Mouse (Mus musculus) kidney, embryonic 16.5 days (tissue): ENCODE measurements around the gene Gas7. TPM values are rescaled to one million over a fixed set of nuclear protein-coding genes. Genes with fewer than 3 reads are reported as not detected.

Source experiments
- ATAC-seq: fragments of 200-750 bp; cut with Nextera tagmentation; 2 replicates; pipeline ENCODE4 v1.8.0; 2017; ENCODE audit warnings: moderate TSS enrichment; ENCODE audit not compliant: low FRiP score, low TSS enrichment
- H3K27ac ChIP-seq: fragments of 300-500 bp; sonication (generic); 2 replicates; pipeline ENCODE4 v1.5.1; 2014; ENCODE audit warnings: low read length
- H3K27me3 ChIP-seq: fragments of 300-500 bp; sonication (generic); 2 replicates; pipeline ENCODE4 v1.6.1; 2014; ENCODE audit warnings: low read length, control low read depth, mixed read lengths; ENCODE audit not compliant: insufficient read depth
- H3K36me3 ChIP-seq: fragments of 300-500 bp; sonication (generic); 2 replicates; pipeline ENCODE4 v1.6.1; 2014; ENCODE audit warnings: low read length, control low read depth, mixed read lengths; ENCODE audit not compliant: insufficient read depth
- H3K4me1 ChIP-seq: fragments of 300-500 bp; sonication (generic); 2 replicates; pipeline ENCODE4 v1.6.1; 2014; ENCODE audit warnings: low read length, control low read depth, mixed read lengths; ENCODE audit not compliant: insufficient read depth
- H3K4me2 ChIP-seq: fragments of 300-500 bp; sonication (generic); replicated peaks from 2 replicates; pipeline ENCODE4 v1.6.1; 2014; ENCODE audit warnings: low read depth, low read length
- H3K4me3 ChIP-seq: fragments of 300-500 bp; sonication (generic); 2 replicates; pipeline ENCODE4 v1.5.1; 2014; ENCODE audit warnings: mild to moderate bottlenecking, low read length
- H3K9ac ChIP-seq: fragments of 300-500 bp; sonication (generic); replicated peaks from 2 replicates; pipeline ENCODE4 v1.6.1; 2014; ENCODE audit warnings: low read length
- H3K9me3 ChIP-seq: fragments of 300-500 bp; sonication (generic); 2 replicates; pipeline ENCODE4 v1.6.1; 2016; ENCODE audit warnings: low read length, control low read depth
- WGBS: fragments of 180-500 bp; shearing (Covaris S2); extraction: QIAGEN DNeasy Blood & Tissue Kit; methylation state at CpG from one replicate; pipeline ENCODE4 v1.1.7; 2014; 5-methylcytosine and 5-hydroxymethylcytosine counted together
- polyA plus RNA-seq: library from polyadenylated mRNA; unstranded; fragments of >200 nt; fragmentation: Nextera tagmentation; extraction: Ambion mirVana; gene quantifications from 2 replicates; pipeline ENCODE4 v1.2.1, GENCODE M21; 2015

Gene Gas7
- polyA plus RNA-seq, 1 experiment from 2014 or later: 12.3 TPM

- no peak overlapping the region for H3K4me2 ChIP-seq
- no peak for ATAC-seq
- H3K9me3 ChIP-seq: no peaks in the 10 kb centered on the region
- H3K36me3 ChIP-seq: no peaks in the 10 kb centered on the region
- no peaks in the 10 kb centered on the region for H3K27me3 ChIP-seq
- H3K4me3 ChIP-seq: no peak overlapping the region
- H3K9ac ChIP-seq: no peak overlapping the region
- no peak overlapping the region for H3K27ac ChIP-seq
- no peaks in the 10 kb centered on the region for H3K4me1 ChIP-seq
- WGBS: 71% methylated on average over 14 of the region's 14 CpGs
These were observed 10.0 kb upstream of the Gas7 start for GRCm38 (mm10) chr11:67445058-67445825.

- H3K27me3 ChIP-seq: no peaks in the 10 kb centered on the region
- no peak for ATAC-seq
- H3K36me3 ChIP-seq: no peaks in the 10 kb centered on the region
- peaks cover 9% of the 10 kb centered on the region for H3K4me1 ChIP-seq
- H3K27ac ChIP-seq: no peak overlapping the region
- no peak overlapping the region for H3K9ac ChIP-seq
- WGBS: 86% methylated on average over 5 of the region's 5 CpGs
- no peaks in the 10 kb centered on the region for H3K9me3 ChIP-seq
- H3K4me2 ChIP-seq: no peak overlapping the region
- no peak overlapping the region for H3K4me3 ChIP-seq
These were observed 3.7 kb upstream of the Gas7 start for GRCm38 (mm10) chr11:67451525-67451924.

GRCm38 (mm10) chr11:67455527-67455981 is 317 bp downstream of the Gas7 start:
- peaks cover 9% of the 10 kb centered on the region for H3K4me1 ChIP-seq
- H3K4me2 ChIP-seq: peak overlapping the region; percentile 97
- no peaks in the 10 kb centered on the region for H3K36me3 ChIP-seq
- ATAC-seq: peak; percentile 62
- WGBS: under 1% methylated on average over 41 of the region's 42 CpGs
- no peaks in the 10 kb centered on the region for H3K9me3 ChIP-seq
- H3K9ac ChIP-seq: peak overlapping the region; percentile 84
- peak overlapping the region; percentile 45; the same call in 1 of the 2 replicates for H3K27ac ChIP-seq
- no peaks in the 10 kb centered on the region for H3K27me3 ChIP-seq
- H3K4me3 ChIP-seq: peak overlapping the region; percentile 73

GRCm38 (mm10) chr11:67456029-67456428 is 792 bp downstream of the Gas7 start:
- peak; percentile 12; the same call in 1 of the 2 replicates for ATAC-seq
- Histone ChIP-seq H3K4me3 (peak overlapping the region; percentile 73), H3K36me3 (no peaks in the 10 kb centered on the region), H3K27me3 (no peaks in the 10 kb centered on the region), H3K9me3 (no peaks in the 10 kb centered on the region), H3K27ac (no peak overlapping the region), H3K4me1 (peaks cover 14% of the 10 kb centered on the region), H3K4me2 (peak overlapping the region; percentile 97), H3K9ac (peak overlapping the region; percentile 84)
- 12% methylated on average over 7 of the region's 7 CpGs for WGBS

- Histone ChIP-seq H3K36me3 (no peaks in the 10 kb centered on the region), H3K4me2 (no peak overlapping the region)
These were observed 2.9 kb downstream of the Gas7 start for GRCm38 (mm10) chr11:67458171-67458570.

GRCm38 (mm10) chr11:67467132-67467531 is 11.9 kb downstream of the Gas7 start:
- no peak overlapping the region for H3K4me3 ChIP-seq
- H3K9me3 ChIP-seq: no peaks in the 10 kb centered on the region
- H3K36me3 ChIP-seq: no peaks in the 10 kb centered on the region
- H3K4me1 ChIP-seq: peaks cover 4% of the 10 kb centered on the region
- ATAC-seq: 0 out of 2 replicates have a peak, but pooled peaks have one; percentile 12
- H3K4me2 ChIP-seq: no peak overlapping the region
- no peaks in the 10 kb centered on the region for H3K27me3 ChIP-seq
- H3K27ac ChIP-seq: no peak overlapping the region
- H3K9ac ChIP-seq: no peak overlapping the region
- 34% methylated on average over 4 of the region's 4 CpGs for WGBS

More at GRCm38 (mm10) chr11:67458171-67458570, 2.9 kb downstream of the Gas7 start:
- Histone ChIP-seq H3K9me3 (no peaks in the 10 kb centered on the region), H3K27ac (no peak overlapping the region), H3K27me3 (no peaks in the 10 kb centered on the region), H3K4me1 (peaks cover 29% of the 10 kb centered on the region), H3K9ac (no peak overlapping the region), H3K4me3 (no peak overlapping the region)
- no peak for ATAC-seq
- 45% methylated on average over 2 of the region's 2 CpGs for WGBS

GRCm38 (mm10) chr11:67468846-67469245 is 13.6 kb downstream of the Gas7 start:
- ATAC-seq: no peak
- WGBS: 63% methylated on average over 7 of the region's 7 CpGs
- no peak overlapping the region for H3K4me3 ChIP-seq

GRCm38 (mm10) chr11:67474590-67474989 is 19.4 kb downstream of the Gas7 start:
- H3K4me3 ChIP-seq: no peak overlapping the region
- H3K36me3 ChIP-seq: no peaks in the 10 kb centered on the region
- H3K9ac ChIP-seq: no peak overlapping the region
- H3K9me3 ChIP-seq: no peaks in the 10 kb centered on the region
- no peak overlapping the region for H3K4me2 ChIP-seq
- H3K27ac ChIP-seq: no peak overlapping the region
- 70% methylated on average over 5 of the region's 5 CpGs for WGBS
- no peak for ATAC-seq
- no peaks in the 10 kb centered on the region for H3K27me3 ChIP-seq
- H3K4me1 ChIP-seq: no peaks in the 10 kb centered on the region

More at GRCm38 (mm10) chr11:67468846-67469245, 13.6 kb downstream of the Gas7 start:
- Histone ChIP-seq H3K9me3 (no peaks in the 10 kb centered on the region), H3K4me1 (no peaks in the 10 kb centered on the region; the same call in 1 of the 2 replicates), H3K4me2 (no peak overlapping the region), H3K9ac (0 out of 2 replicates have a peak overlapping the region, but pooled peaks have one; percentile 8), H3K27ac (peak overlapping the region; percentile 17; the same call in 1 of the 2 replicates), H3K36me3 (no peaks in the 10 kb centered on the region), H3K27me3 (no peaks in the 10 kb centered on the region)

- no peaks in the 10 kb centered on the region for H3K36me3 ChIP-seq
- peaks cover 3% of the 10 kb centered on the region for H3K4me1 ChIP-seq
- ATAC-seq: no peak
- no peak overlapping the region for H3K4me3 ChIP-seq
- H3K27me3 ChIP-seq: no peaks in the 10 kb centered on the region
- H3K9ac ChIP-seq: no peak overlapping the region
- no peaks in the 10 kb centered on the region for H3K9me3 ChIP-seq
- no peak overlapping the region for H3K4me2 ChIP-seq
- 36% methylated on average over 4 of the region's 4 CpGs for WGBS
- H3K27ac ChIP-seq: no peak overlapping the region
These were observed 24.3 kb downstream of the Gas7 start for GRCm38 (mm10) chr11:67479534-67479933.
